Mouse (Mus musculus) B cell, adult 2 months (primary cell): Measurements from ENCODE around the gene Arl8a.

ENCODE experiments used
- DNase-seq, 2 experiments: peaks; one replicate each; pipeline ENCODE4 v3.0.0; 2022

Gene Arl8a

GRCm38 (mm10) chr1:135204196-135205126, 57.8 kb downstream of the Arl8a start:
- DNase-seq = no peak

GRCm38 (mm10) chr1:135205257-135205656, 58.6 kb downstream of the Arl8a start:
- DNase-seq = no peak
